Comparison of ENCODE assay signal across 18 mouse cellular contexts in the genomic region with DNA sequence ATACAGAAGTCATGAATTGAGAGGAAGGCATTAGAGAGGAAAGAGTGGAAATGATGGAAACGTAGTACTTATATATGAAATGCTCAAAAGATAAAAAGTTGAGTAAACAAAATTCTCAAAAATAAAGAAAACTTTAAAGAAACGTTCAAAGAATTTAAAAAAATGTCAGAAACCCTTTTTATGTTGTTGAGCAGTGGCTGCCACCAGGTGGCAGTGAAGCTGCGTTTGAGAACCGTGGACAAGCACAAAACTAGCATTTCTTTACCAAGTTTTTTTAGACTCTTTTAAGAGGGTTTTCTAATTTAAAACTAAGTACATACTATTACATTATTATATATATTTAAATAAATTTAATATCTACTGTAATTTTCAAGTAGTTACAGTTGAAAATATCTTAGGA. TPM values are rescaled to one million over a fixed set of nuclear protein-coding genes. Genes with fewer than 3 reads are reported as not detected.
A peak's percentile ranks its signal among the peaks of the same experiment; 100 is the strongest.
DNase-seq lines count a peak whose midpoint lies in the region; ATAC-seq and TF ChIP-seq lines count a peak whose summit lies in the region.
"Had no signal": no experiment of that assay in that cellular context is flagged by ENCODE, and none has a peak within 500 bp of the region (broad histone marks: within the 10 kb centered on the region; RNA-seq: fewer than 3 reads in every experiment).

No protein-coding gene starts in this region.

- no peaks in the 10 kb centered on the region for H3K27me3 ChIP-seq in heart, adult 2 months (ENCODE audit: control insufficient read depth, insufficient read depth, low read length)
- no peaks in the 10 kb centered on the region for H3K27me3 ChIP-seq in liver, embryonic 14.5 days (ENCODE audit: control insufficient read depth, insufficient read depth, low read length)
- H3K27me3 ChIP-seq in liver, embryonic 12.5 days (replicated peaks): no peaks in the 10 kb centered on the region

- TF ChIP-seq EP300 in heart, adult 2 months (IDR thresholded peaks at IDR 0.05; ENCODE audit: insufficient read depth, low read depth, low read length): no peak
- no peak for TF ChIP-seq EP300 in liver, embryonic 14.5 days (IDR thresholded peaks at IDR 0.05; ENCODE audit: low read depth)

- no peak overlapping the region for H3K9ac ChIP-seq in heart, adult 2 months (ENCODE audit: low read depth, low read length)
- H3K9ac ChIP-seq in liver, embryonic 14.5 days (replicated peaks): no peak overlapping the region
- H3K9ac ChIP-seq in liver, embryonic 12.5 days: no peak overlapping the region

- no peak overlapping the region for H3K4me3 ChIP-seq in heart, adult 2 months
- H3K4me3 ChIP-seq in liver, embryonic 14.5 days (ENCODE audit: insufficient read depth in 1 of 2, low read depth in 2 of 2, low read length in 2 of 2): no peak overlapping the region
- H3K4me3 ChIP-seq in liver, embryonic 12.5 days: no peak overlapping the region

- no peak for DNase-seq in heart, adult 2 months
- no peak for DNase-seq in heart, postnatal 14 days
- DNase-seq in liver, embryonic 14.5 days (ENCODE audit: low read depth in 3 of 3, low spot score in 3 of 3): no peak
- DNase-seq in 416B (ENCODE audit: low read depth): peak; percentile 32
- DNase-seq in R1 (ENCODE audit: low read depth, low spot score): peak; percentile 2
- DNase-seq in left cerebral cortex, postnatal 4 days: no peak
- DNase-seq in gastrocnemius, postnatal 14 days: no peak
- DNase-seq: adrenal gland, adult 2 months; cerebellum, adult 11-12 months; heart, adult 18-20 months had no signal

- 38% methylated on average over 4 of the region's 4 CpGs for WGBS in heart, adult 2 months
- WGBS in liver, embryonic 14.5 days (ENCODE audit: insufficient replicate concordance): 34% methylated on average over 4 of the region's 4 CpGs
- 32% methylated on average over 4 of the region's 4 CpGs for WGBS in liver, embryonic 12.5 days (ENCODE audit: insufficient replicate concordance)

- H3K4me2 ChIP-seq in liver, embryonic 14.5 days (ENCODE audit: low read depth): no peak overlapping the region
- H3K4me2 ChIP-seq in liver, embryonic 12.5 days: no peak overlapping the region

- no peaks in the 10 kb centered on the region for H3K36me3 ChIP-seq in heart, adult 2 months (ENCODE audit: control insufficient read depth, insufficient read depth, low read length)
- no peaks in the 10 kb centered on the region for H3K36me3 ChIP-seq in liver, embryonic 14.5 days (replicated peaks; ENCODE audit: control insufficient read depth, insufficient read depth, low read depth)
- no peaks in the 10 kb centered on the region for H3K36me3 ChIP-seq in liver, embryonic 12.5 days

- ATAC-seq in liver, embryonic 14.5 days (ENCODE audit: insufficient read depth): no peak
- ATAC-seq in liver, embryonic 12.5 days: no peak
- ATAC-seq: forebrain, embryonic 16.5 days had no signal

- H3K4me1 ChIP-seq in heart, adult 2 months (ENCODE audit: control insufficient read depth, insufficient read depth, low read length): no peaks in the 10 kb centered on the region
- no peaks in the 10 kb centered on the region for H3K4me1 ChIP-seq in liver, embryonic 14.5 days (replicated peaks; ENCODE audit: control insufficient read depth in 2 of 2, insufficient read depth in 2 of 2, low read length in 1 of 2)
- H3K4me1 ChIP-seq in liver, embryonic 12.5 days: no peaks in the 10 kb centered on the region

- no peaks in the 10 kb centered on the region for H3K79me2 ChIP-seq in heart, adult 2 months (replicated peaks; ENCODE audit: control insufficient read depth, insufficient read depth, low read length)

- TF ChIP-seq CTCF in heart, adult 2 months (IDR thresholded peaks at IDR 0.05): peak; percentile 63
- peak; percentile 11; the same call in 1 of the 2 replicates for TF ChIP-seq CTCF in liver, embryonic 14.5 days (IDR thresholded peaks at IDR 0.05; ENCODE audit: low read depth)

- intact Hi-C loops in heart, adult 2 months (cut with DNase I): no loop called here
- intact Hi-C loops in heart, postnatal 14 days (cut with DNase I): no loop called here
- intact Hi-C loops in left cerebral cortex, postnatal 4 days (cut with DNase I): no loop called here
- intact Hi-C loops in gastrocnemius, postnatal 14 days (cut with DNase I; ENCODE audit: low total_unique reads): no loop called here

- H3K9me3 ChIP-seq in liver, embryonic 14.5 days (ENCODE audit: control insufficient read depth, low read length): no peaks in the 10 kb centered on the region
- H3K9me3 ChIP-seq in liver, embryonic 12.5 days (replicated peaks): peaks cover 6% of the 10 kb centered on the region

- no peak overlapping the region for H3K27ac ChIP-seq in heart, adult 2 months
- H3K27ac ChIP-seq in liver, embryonic 14.5 days: no peak overlapping the region
- no peak overlapping the region for H3K27ac ChIP-seq in liver, embryonic 12.5 days

- no peak for TF ChIP-seq POLR2A in heart, adult 2 months (IDR thresholded peaks at IDR 0.05; ENCODE audit: insufficient read depth, low read depth, low read length)

RNA-seq across cellular contexts. Expression of a gene that starts 38.2 kb away (rescaled TPM):
- not detected for total RNA-seq in heart, adult 2 months (2021)
- polyA plus RNA-seq in heart, adult 2 months (2012; rRNA removed): not detected in 2 replicates
- total RNA-seq in heart, postnatal 14 days (2021): not detected
- polyA plus RNA-seq in liver, embryonic 14.5 days (2012; rRNA removed): not detected in 2 replicates
- polyA plus RNA-seq in liver, embryonic 14.5 days (2014; fragmentation: Nextera tagmentation; extraction: Ambion mirVana): not detected in 2 replicates
- not detected in 2 replicates for polyA plus RNA-seq in liver, embryonic 12.5 days (2016; fragmentation: Nextera tagmentation; extraction: Ambion mirVana)
- total RNA-seq in left cerebral cortex, postnatal 4 days (2021): not detected
- total RNA-seq in gastrocnemius, postnatal 14 days (2021): not detected
- total RNA-seq: adrenal gland, adult 2 months; ES-E14; heart, adult 18-20 months; hematopoietic stem cell, adult 5-6 weeks; left cerebral cortex, postnatal 14 days had no signal
- polyA plus RNA-seq: adrenal gland, adult 2 months; embryonic facial prominence, embryonic 14.5 days; forebrain, embryonic 16.5 days; large intestine, adult 2 months; lung, embryonic 16.5 days had no signal

RNA-seq across cellular contexts. Expression of a gene that starts 57.3 kb away (rescaled TPM):
- total RNA-seq in heart, adult 2 months (2021): 10 to 100 TPM; 60.0 to 66.6 TPM
- 16.2 and 34.1 TPM in 2 replicates for polyA plus RNA-seq in heart, adult 2 months (2012; rRNA removed)
- 10 to 100 TPM; 58.4 to 63.5 TPM for total RNA-seq in heart, postnatal 14 days (2021)
- 4.7 and 7.8 TPM in 2 replicates for polyA plus RNA-seq in liver, embryonic 14.5 days (2012; rRNA removed)
- 22.7 and 26.1 TPM in 2 replicates for polyA plus RNA-seq in liver, embryonic 14.5 days (2014; fragmentation: Nextera tagmentation; extraction: Ambion mirVana)
- polyA plus RNA-seq in liver, embryonic 12.5 days (2016; fragmentation: Nextera tagmentation; extraction: Ambion mirVana): 27.9 and 29.3 TPM in 2 replicates
- 1 to 10 TPM; 4.6 to 6.3 TPM for total RNA-seq in left cerebral cortex, postnatal 4 days (2021)
- total RNA-seq in gastrocnemius, postnatal 14 days (2021): 10 to 100 TPM; 48.3 to 53.6 TPM

Comparison
In these comparisons a context has a peak if more than half of its experiments do, and no peak if none do; other contexts are left out.
1. DNase-seq: peak in 416B (single experiment) and R1 (single experiment); none in heart, adult 2 months (0 of 2), heart, postnatal 14 days (0 of 2), liver, embryonic 14.5 days (0 of 3), left cerebral cortex, postnatal 4 days (single experiment) and gastrocnemius, postnatal 14 days (single experiment).
2. RNA of a gene that starts 57.3 kb away (total RNA-seq): 60.0 to 66.6 TPM in heart, adult 2 months, 58.4 to 63.5 TPM in heart, postnatal 14 days and 48.3 to 53.6 TPM in gastrocnemius, postnatal 14 days; 4.6 to 6.3 TPM in left cerebral cortex, postnatal 4 days; every median in the first group is over 4 times any median in the second.